ENCODE assay signal across 16 mouse cellular contexts in genomic region chr13:68931602-68932282, GRCm38 (mm10).
DNase-seq lines count a peak whose midpoint lies in the region; ATAC-seq and TF ChIP-seq lines count a peak whose summit lies in the region.
"Had no signal": no experiment of that assay in that cellular context is flagged by ENCODE, and none has a peak within 500 bp of the region (broad histone marks: within the 10 kb centered on the region; RNA-seq: fewer than 3 reads in every experiment).

No protein-coding gene starts in this region.

- peak; percentile 87 for ATAC-seq in lung, postnatal 0 days
- ATAC-seq: forebrain, embryonic 16.5 days had no signal

- H3K4me1 ChIP-seq in lung, postnatal 0 days (ENCODE audit: insufficient read depth, low read depth, low read length): no peaks in the 10 kb centered on the region
- H3K4me1 ChIP-seq: heart, embryonic 15.5 days; hindbrain, embryonic 12.5 days; neural tube, embryonic 15.5 days had no signal

- no peak overlapping the region for H3K4me3 ChIP-seq in lung, postnatal 0 days (ENCODE audit: low read depth, low read length)
- H3K4me3 ChIP-seq: heart, embryonic 15.5 days; hindbrain, embryonic 12.5 days; neural tube, embryonic 15.5 days had no signal

- H3K9ac ChIP-seq in lung, postnatal 0 days (replicated peaks; ENCODE audit: low read depth): no peak overlapping the region
- H3K9ac ChIP-seq: heart, embryonic 15.5 days; hindbrain, embryonic 12.5 days; liver, embryonic 14.5 days; neural tube, embryonic 15.5 days had no signal

- 0 out of 2 replicates have a peak overlapping the region, but pooled peaks have one; percentile 9 for H3K27ac ChIP-seq in lung, postnatal 0 days (ENCODE audit: low read length)
- H3K27ac ChIP-seq: heart, embryonic 15.5 days; hindbrain, embryonic 12.5 days; liver, embryonic 14.5 days; neural tube, embryonic 15.5 days had no signal

- no peak overlapping the region for H3K4me2 ChIP-seq in lung, postnatal 0 days (replicated peaks; ENCODE audit: low read depth, low read length)
- H3K4me2 ChIP-seq: heart, embryonic 15.5 days; hindbrain, embryonic 12.5 days; neural tube, embryonic 15.5 days had no signal

- no peaks in the 10 kb centered on the region for H3K27me3 ChIP-seq in lung, postnatal 0 days (replicated peaks; ENCODE audit: insufficient read depth, low read length)
- H3K27me3 ChIP-seq: heart, embryonic 15.5 days; hindbrain, embryonic 12.5 days; neural tube, embryonic 15.5 days had no signal

- no peaks in the 10 kb centered on the region for H3K36me3 ChIP-seq in lung, postnatal 0 days (ENCODE audit: insufficient read depth, low read length)
- H3K36me3 ChIP-seq: heart, embryonic 15.5 days; hindbrain, embryonic 12.5 days; neural tube, embryonic 15.5 days had no signal

- intact Hi-C loops in left cerebral cortex, postnatal 36 days (cut with DNase I): loop anchor here (5.0 kb wide), 1 partner anchor 41 kb away; no protein-coding TSS in a partner anchor
- intact Hi-C loops in heart, postnatal 25 days (cut with DNase I): no loop called here

- TF ChIP-seq CTCF in lung, postnatal 0 days (IDR thresholded peaks at IDR 0.05): no peak

- peak; percentile 41 for DNase-seq in heart, adult 11 months
- DNase-seq in heart, adult 8-10 months (ENCODE audit: low spot score): no peak
- peak; percentile 83 for DNase-seq in brain, adult 2 months (ENCODE audit: low read depth, low spot score)
- peak; percentile 30 to 47 for DNase-seq in left cerebral cortex, postnatal 36 days (ENCODE audit: low spot score in 2 of 2)
- peak; percentile 74 for DNase-seq in lung, postnatal 0 days (ENCODE audit: low spot score)
- DNase-seq in thymus, postnatal 14 days: no peak
- DNase-seq in adrenal gland, postnatal 25 days: no peak
- no peak for DNase-seq in heart, postnatal 25 days (ENCODE audit: low spot score)
- DNase-seq: cerebellum, adult 9-10 months; kidney, adult 11 months; thymus, postnatal 36 days had no signal

- H3K9me3 ChIP-seq in lung, postnatal 0 days (ENCODE audit: low read length): no peaks in the 10 kb centered on the region
- H3K9me3 ChIP-seq: heart, embryonic 15.5 days; hindbrain, embryonic 12.5 days; neural tube, embryonic 15.5 days had no signal

- 52% methylated on average over 8 of the region's 8 CpGs for WGBS in lung, postnatal 0 days

- no peak for TF ChIP-seq EP300 in lung, postnatal 0 days (IDR thresholded peaks at IDR 0.05)

Comparison
In these comparisons a context has a peak if more than half of its experiments do, and no peak if none do; other contexts are left out.
1. DNase-seq: peak in heart, adult 11 months (single experiment), brain, adult 2 months (single experiment), left cerebral cortex, postnatal 36 days (2 of 2) and lung, postnatal 0 days (single experiment); none in heart, adult 8-10 months (single experiment), thymus, postnatal 14 days (single experiment), adrenal gland, postnatal 25 days (single experiment) and heart, postnatal 25 days (single experiment).